Mouse (Mus musculus): ENCODE results near the gene Myo16.

Myo16 gene

DNA sequence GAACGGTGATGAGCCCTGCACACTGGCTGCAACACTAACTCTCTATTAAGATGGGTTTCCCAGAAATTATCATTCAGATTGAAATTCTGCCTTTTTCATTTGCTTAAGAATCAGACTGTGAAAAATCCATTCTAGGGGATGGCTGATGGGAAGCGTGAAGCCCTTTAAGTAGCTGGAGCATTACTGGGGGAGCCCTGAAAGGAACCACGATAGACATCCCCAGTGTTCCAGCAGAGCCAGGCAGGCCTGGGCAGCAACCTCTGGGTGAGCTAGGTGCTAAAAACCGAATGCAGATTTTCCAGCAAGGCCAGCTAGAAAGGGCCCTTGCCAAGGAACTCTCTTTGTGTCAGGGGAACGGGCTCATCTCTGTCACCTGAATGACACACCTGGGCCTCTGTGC, 407.9 kb downstream of the Myo16 start:
- POLR2A ChIA-PET: interaction anchor here in 3 of 4 experiments (0.5 to 0.7 kb wide), 3 partner anchors 273 to 1570 kb away, joined by 4 to 6 read pairs (median 6); no protein-coding TSS in a partner anchor
- CTCF ChIA-PET: interaction anchor here in 3 of 4 experiments (0.6 to 0.9 kb wide), 4 partner anchors 14 to 859 kb away, joined by 3 to 5 read pairs (median 3); no protein-coding TSS in a partner anchor

DNA sequence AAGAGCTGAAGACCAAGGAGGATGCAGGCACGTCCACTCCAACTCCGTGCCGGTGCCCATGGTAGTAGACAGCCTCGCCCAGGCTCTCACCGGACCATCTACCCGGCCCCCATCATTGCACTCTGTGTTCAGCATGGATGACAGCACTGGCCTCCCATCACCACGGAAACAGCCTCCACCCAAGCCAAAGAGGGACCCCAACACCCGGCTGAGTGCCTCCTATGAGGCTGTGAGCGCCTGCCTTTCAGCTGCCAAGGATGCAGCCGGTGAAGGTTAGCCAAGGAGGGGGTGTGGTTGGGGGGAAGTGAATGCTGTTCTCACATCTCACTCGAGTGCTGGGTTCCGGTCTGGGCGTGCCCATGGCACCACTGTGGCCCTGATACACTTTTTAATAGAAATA, 408.3 kb downstream of the Myo16 start:
- POLR2A ChIA-PET: interaction anchor here in 2 of 4 experiments (0.5 to 0.7 kb wide), 2 partner anchors 445 to 1570 kb away, joined by 6 read pairs; no protein-coding TSS in a partner anchor
- CTCF ChIA-PET: interaction anchor here in 3 of 4 experiments (0.6 to 0.9 kb wide), 5 partner anchors 14 to 859 kb away, joined by 3 to 5 read pairs (median 3); no protein-coding TSS in a partner anchor

DNA sequence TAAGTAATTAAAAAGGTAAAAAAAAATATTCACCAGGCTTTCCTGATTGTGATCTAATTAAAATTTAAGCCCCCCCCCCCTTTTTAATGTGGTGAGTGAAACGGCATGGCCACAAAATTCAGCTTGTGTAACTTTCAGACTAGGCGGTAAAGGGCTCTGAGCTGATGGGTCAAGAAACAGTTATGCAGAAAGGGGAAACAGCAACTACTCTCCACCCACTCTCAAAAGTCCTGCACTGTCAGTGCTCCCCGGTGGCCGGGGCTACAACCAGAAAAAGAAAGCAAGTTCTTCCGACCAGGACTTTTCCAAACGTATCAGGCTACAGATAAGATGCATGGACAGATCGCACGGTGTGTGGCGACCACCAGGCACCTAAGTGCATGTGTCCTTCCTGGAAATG, 408.9 kb downstream of the Myo16 start:
- POLR2A ChIA-PET: interaction anchor here in 2 of 4 experiments (0.6 kb wide), 2 partner anchors 430 to 834 kb away, joined by 3 to 10 read pairs; no protein-coding TSS in a partner anchor
- CTCF ChIA-PET: interaction anchor here in 3 of 4 experiments (0.7 to 0.9 kb wide), 3 partner anchors 103 to 557 kb away, joined by 3 to 16 read pairs (median 4); no protein-coding TSS in a partner anchor

DNA sequence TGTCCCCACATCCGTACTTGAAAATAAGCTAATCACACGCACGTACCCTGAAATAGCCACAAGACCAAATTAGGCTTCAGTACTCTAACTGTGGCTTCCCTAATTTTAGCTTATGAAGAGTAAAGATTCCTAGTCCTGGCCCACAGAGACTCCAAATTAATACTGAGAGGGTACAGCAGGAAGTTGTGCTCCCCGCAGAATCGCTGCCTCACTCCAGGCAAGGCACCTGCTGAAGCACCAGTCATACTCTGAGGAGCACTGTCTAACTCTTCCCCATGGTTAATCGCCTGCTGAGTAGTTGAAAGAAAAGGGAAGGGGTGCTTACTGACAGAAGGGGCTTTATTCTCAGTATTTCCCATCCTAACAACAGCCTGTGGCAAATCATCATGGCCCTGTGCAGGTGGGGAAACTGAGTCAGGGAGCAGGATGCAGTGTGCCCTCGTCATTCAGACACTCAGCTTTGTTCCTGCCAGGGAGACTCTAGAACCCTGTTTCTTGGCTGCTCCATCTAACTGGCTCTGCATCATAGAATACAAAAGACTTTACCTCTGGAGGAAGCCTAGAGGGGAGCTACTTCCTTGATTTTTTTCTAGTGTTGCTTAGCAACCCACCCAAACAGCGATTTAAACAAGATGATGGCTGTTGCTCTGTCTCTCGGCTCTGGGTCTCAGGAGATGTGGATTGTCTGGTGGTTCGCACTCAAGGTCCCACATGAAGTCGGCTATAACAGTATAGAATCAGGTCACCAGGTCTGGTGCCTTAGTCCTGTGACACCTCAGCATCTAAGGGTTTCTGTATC, 411.7 kb downstream of the Myo16 start:
- CTCF ChIA-PET: interaction anchor here in 2 of 4 experiments (0.6 to 2.4 kb wide), 2 partner anchors 127 to 160 kb away, joined by 3 to 5 read pairs; no protein-coding TSS in a partner anchor

DNA sequence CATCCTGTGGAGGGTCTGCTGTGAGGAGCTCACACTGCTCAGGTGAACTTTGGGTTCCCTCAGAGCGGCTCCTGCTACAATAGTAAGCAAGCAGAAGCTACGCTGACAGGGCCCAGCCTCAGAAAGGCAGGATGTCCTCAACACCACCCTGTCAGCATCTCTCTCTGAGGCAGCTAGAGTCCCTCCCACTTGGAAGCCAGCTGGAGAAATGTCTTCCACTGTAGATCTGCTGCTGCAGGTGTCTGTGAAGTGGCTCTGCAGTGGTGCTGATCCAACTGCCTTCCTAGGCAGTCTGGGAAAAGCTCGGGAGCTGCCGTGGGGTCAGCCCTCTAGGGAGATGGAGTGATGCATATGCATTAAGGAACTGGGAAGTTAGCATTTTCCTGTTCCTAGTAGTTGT, 414.7 kb downstream of the Myo16 start:
- ChIA-PET CTCF (no interaction called here), POLR2A (no interaction called here)

More for the DNA sequence above, 411.7 kb downstream of the Myo16 start:
- POLR2A ChIA-PET: no interaction called here

DNA sequence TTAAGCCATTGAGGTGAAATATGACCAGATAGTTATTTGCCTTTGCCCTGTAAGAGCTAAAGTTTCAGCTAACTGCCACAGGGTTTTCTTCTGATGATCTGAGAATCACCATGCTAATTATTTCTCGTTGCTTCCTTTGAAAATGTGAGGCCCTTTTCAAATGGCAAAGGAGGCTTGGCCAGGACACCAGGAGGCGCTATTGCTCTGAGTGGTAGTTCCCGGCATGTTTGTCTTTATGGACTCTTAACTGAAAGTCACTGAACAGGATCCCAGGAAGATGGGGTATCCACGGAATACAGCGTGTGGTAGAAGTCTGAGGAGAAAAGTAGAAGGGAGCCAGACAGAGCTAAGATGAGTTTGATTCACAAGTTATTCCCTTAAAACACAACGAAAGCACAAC, 420.4 kb downstream of the Myo16 start:
- CTCF ChIA-PET: interaction anchor here in 3 of 4 experiments (0.6 to 1.4 kb wide), 3 partner anchors 135 to 615 kb away, joined by 3 to 6 read pairs (median 4); no protein-coding TSS in a partner anchor
- POLR2A ChIA-PET: no interaction called here

DNA sequence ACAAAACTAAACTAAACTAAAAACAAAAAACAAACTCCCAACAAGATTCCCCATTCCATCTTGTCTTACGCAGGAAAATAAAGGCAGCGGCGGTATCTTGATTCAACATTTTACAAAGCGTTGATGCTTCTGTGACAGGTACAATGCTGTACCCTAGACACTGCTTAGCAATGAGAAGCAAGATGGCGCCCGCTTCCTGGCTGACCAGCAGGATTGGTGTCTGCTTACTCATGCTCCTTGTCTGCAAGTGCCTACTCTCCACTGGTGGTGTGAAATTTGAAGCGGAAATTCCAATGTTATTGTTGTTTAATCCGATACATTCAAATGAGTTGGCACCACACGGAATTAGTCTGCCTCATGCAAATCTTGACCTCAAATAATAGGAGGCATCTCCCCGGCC, 421.5 kb downstream of the Myo16 start:
- ChIA-PET CTCF (no interaction called here), POLR2A (no interaction called here)

DNA sequence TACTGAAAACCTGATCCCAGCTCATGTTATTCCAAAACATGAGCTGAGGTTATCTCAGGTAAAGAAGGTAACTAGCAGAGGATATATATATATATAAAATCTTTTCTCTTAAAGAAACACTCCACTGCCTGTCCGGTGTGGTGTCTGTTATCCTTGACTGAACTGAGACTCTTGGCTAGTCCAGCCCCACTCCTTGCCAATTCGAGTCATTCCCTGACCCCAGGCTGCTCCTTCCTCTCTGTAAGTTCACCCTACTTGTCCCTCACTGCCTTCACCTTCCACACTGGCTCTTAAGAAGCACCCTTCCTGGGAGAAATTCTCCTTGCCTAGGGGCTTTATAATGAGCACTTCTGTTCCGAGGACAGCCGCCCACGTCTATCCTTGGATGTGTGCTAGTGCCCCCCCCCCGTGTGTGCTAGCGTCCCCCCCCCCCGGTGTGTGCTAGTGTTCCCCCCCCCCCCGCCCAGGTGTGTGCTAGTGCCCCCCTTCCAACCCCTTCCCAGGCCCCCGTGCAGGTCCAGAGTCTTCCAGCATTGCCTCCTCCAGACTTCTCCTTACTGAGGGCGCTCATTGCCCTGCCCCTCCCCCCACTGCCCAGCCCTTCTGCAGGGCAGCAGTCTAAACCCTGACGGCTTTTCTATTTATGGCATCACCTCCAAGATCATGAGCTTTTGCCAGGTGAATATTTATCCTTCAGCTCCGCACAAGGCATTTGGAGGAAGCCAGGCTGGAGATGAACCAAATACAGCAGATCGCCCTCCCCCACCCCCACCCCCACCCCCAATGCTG, 433.4 kb downstream of the Myo16 start:
- CTCF ChIA-PET: no interaction called here
- POLR2A ChIA-PET: no interaction called here

DNA sequence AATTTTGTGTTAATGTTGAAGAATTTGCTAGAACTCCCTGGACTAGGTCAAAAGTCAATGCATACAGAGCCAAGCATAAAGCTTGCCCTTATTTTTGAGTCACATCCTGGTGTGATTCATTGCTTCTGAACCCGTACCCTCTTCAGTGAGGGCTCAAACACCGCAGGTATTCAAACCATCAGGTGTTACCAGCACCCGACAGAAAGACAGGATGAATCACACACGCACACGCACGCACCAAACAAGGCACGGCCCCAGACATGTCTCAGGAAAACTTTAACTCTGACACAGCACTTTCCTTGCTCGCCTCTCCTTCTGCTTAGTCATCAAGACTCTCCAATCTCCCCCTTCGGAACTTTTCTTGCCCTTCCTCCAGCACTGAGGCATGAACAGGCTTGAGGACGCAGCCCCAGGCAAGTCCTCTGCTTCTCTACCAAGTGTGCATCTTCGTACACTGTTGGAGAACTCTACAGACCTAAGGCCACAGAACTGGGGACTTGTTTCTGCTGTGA, 435.8 kb downstream of the Myo16 start:
- CTCF ChIA-PET: no interaction called here
- POLR2A ChIA-PET: no interaction called here

DNA sequence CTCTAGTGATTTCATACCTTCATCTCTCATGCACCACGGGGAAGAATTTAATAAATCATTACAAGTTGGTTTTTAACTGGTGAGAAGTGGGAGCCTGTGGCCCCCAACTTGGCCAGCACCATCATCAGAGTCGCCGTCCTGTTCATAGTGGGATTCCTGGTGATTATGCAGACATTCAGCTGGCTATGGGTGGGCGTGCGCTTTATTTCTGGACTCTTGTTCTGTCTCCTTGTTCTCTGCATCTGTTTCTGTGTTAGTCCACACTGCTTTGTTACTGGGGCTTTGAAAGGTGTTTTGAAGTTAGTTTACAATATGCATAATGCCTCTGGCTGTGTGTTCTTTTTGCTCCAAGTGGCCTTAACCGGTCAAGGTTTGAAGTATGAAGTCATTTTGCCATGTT, 439.2 kb downstream of the Myo16 start:
- ChIA-PET CTCF (no interaction called here), POLR2A (no interaction called here)

DNA sequence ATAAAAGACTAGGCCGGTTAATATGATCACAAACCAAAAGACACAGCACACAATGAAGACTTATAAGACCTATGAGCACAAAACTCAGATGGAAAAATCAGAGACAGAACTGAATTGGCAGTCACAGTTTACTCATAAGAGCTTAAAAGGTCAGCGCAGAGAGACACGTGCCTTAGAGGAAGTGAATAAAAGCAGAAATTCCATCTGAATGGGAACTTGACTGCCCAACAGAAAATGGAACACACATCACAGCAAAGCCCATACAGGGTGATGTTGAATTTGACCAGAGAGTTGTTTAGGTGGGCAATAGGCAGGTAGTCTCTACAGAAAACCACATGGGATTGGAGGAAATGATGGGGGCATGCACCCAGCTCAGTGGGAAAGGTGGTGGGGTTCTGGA, 442.6 kb downstream of the Myo16 start:
- POLR2A ChIA-PET: no interaction called here
- CTCF ChIA-PET: no interaction called here

DNA sequence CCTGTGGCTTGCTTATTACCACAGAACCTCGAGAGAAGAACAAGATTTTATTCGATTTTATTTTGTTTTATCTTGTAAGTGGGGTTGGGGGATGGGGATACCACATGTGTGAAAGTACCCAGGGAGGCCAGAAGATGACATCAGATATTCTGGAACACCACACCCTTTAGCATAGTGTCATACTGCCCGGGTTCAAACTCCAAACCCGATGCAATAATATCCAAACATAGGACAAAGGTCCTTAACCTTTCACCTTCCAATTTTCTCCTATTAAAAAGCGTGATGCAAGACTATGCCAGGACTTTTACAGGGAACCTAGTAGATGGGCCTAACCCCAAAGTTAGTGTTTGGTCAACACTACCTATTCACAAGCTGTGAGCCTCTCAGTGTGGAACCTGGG, 443.9 kb downstream of the Myo16 start:
- ChIA-PET CTCF (interaction anchor here in 1 of 4 experiments (0.7 kb wide), 1 partner anchor 12 kb away, joined by 3 read pairs; no protein-coding TSS in a partner anchor), POLR2A (no interaction called here)

DNA sequence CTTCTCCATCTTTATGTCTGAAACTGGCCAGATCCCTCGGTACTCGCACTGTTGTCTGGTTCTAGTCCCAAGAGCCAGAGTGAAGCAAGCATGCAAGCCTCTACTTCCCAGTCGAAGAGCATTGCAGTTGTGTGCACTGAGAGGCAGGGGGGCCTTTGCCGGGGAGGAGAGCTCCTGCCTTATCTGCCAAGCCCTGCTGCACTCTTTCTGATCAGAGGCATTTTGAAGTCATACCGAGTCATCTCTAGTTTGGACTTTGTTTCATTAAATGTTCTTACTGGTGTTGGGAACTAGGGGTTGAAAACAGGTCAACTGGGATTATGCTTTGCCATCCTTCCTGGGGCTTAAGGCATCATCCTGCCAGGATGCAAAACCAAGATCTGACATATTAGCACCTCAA, 445.2 kb downstream of the Myo16 start:
- CTCF ChIA-PET: no interaction called here

DNA sequence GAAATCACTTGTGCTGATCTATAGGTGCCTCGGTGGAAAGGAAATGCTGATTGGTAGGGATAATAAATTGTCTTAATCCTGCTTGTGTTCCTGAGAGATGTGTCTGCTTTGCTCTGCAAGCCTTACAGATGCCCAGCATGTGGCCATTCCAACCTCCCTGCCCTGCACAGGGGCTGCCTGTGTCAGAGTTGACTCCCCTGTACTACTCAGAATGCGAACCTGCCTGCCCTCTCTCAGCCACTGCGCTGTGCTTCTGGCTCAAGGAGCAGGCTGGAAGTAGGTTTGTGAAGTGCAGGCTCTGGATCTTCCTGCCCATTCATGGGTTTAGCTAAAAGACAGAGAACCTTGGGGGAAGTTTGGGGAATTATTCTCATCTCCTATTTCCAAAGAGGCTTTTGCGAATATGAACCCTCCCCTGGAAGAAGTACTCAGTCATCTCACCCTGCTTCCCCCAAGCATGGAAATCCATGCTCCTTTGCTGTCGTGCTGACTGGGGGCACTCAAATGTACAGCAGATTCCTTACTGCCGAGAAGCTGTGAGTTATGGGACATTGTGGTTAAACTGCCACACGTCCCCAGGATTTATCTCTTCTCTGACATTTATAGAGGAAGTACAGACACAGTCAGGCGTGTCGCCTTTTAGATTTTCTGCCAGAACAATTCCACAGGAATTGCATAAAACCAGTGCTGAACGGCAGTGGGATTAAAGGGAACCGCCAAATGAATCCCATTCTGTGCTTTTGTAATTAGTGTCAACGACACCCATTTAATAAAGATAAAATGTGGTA, 452.5 kb downstream of the Myo16 start:
- POLR2A ChIA-PET: no interaction called here
- CTCF ChIA-PET: interaction anchor here in 1 of 4 experiments (0.6 kb wide), 1 partner anchor 186 kb away, joined by 3 read pairs; no protein-coding TSS in a partner anchor

More for the DNA sequence above, 445.2 kb downstream of the Myo16 start:
- POLR2A ChIA-PET: no interaction called here

DNA sequence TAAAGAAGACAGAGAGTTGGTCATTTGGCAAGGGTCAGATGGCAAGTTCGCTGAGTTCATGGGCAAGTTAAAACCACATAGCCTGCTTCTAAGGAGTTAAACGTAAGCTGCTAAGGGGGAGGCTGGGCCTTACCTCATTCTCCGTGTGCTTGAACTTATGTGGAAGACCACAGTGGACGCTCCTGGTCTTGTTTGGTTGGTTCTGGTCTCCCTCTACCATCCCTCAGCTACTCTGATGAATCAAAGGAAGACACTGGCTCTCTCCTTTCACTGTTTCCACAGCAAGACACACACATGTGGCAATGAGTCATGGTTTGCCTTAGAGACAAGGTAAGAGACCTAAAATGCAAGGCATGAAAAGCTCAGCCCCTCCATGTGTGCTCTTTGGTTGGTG, 453.1 kb downstream of the Myo16 start:
- POLR2A ChIA-PET: interaction anchor here in 2 of 4 experiments (0.6 to 0.7 kb wide), 2 partner anchors 361 to 640 kb away, joined by 3 read pairs; no protein-coding TSS in a partner anchor
- CTCF ChIA-PET: interaction anchor here in 1 of 4 experiments (0.6 kb wide), 1 partner anchor 187 kb away, joined by 3 read pairs; no protein-coding TSS in a partner anchor

DNA sequence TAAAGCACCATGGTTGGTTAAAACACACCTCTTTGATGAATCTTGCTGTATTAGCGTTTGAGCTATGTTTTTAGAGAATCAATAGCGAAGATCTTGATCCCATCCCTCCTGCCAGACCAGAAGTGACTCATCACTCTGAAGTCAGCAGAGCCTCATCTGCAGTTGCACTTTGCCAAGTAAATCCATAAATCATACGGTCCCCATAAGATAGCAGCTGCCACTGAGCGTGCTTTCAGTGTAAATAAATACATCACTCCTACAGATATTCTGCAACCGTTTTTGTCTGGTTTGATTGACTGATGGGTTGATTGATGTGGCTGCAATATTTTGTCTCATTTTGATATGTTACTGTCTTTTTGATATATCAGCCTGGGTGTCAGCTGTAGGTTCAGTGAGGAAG, 457.9 kb downstream of the Myo16 start:
- CTCF ChIA-PET: no interaction called here
- POLR2A ChIA-PET: no interaction called here

DNA sequence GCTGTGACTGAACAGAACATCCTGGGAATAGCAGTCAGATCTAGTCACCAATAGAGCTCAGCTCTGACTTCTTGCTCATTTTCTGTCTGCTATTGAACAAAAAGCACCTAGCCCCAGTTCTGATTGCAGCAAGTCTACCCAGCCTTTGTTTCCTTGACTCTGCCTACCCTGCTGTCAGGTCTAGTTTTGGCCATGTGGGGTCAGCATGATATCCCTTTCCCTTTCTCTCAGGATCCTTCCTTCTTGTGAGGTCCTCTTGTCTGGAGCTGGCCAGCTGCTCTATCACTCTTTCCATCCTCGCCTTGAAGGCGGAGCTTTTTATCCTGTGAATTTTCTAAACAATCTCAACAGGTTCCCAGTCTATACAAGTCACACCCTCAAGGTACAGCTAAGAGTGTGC, 459.7 kb downstream of the Myo16 start:
- POLR2A ChIA-PET: no interaction called here
- CTCF ChIA-PET: interaction anchor here in 1 of 4 experiments (0.6 kb wide), 1 partner anchor 575 kb away, joined by 3 read pairs; no protein-coding TSS in a partner anchor

DNA sequence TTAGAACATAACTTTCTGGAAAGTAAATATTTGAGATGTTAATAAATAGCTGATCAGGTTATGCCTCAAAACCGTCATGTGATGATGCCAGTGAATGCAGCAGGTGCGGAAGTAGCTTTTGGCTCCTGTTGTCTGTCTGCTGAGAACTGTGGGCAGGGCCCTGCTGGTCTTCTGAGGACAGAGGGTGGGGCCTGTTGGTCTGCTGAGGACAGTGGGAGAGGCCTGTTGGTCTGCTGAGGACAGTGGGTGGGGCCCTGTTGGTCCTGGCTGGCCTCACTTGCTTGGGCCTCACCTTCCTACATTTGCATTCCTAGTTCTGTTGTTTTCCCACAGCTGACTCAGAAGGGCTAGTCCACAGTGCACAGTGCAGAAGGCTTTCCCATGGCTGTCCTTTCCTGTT, 466.0 kb downstream of the Myo16 start:
- CTCF ChIA-PET: no interaction called here
- POLR2A ChIA-PET: no interaction called here

DNA sequence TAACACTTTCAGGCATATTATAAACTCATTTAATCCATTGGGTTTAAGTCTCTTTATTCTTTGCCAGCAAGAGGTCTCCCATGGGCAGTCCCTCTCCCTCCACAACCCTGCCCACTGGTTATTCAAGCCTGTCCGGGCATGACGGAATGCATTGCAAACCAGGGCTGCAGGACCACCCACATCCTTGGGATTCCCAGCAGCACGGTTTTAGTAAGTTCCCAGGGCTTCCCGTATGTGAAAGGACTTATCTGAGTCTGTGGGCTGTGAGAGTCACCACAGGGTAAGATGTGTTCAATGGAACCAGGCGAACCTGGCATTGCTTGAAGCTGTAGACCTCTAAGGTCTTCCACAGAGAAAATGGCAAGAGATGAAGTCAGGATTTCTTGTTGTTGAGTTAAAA, 471.6 kb downstream of the Myo16 start:
- ChIA-PET CTCF (no interaction called here), POLR2A (no interaction called here)

Measured in embryonic stem cell, embryonic (primary cell).